Mouse (Mus musculus) heart, embryonic 12.5 days (tissue): ENCODE data around the gene Jmjd1c. TPM values are rescaled to one million over a fixed set of nuclear protein-coding genes. Genes with fewer than 3 reads are reported as not detected.

ENCODE experiments used
- ATAC-seq: fragments of 200-750 bp; cut with Nextera tagmentation; 2 replicates; pipeline ENCODE4 v1.8.0; 2017; ENCODE audit warnings: moderate TSS enrichment, moderate library complexity; ENCODE audit not compliant: insufficient number of reproducible peaks, low FRiP score
- H3K27ac ChIP-seq: fragments of 300-500 bp; sonication (generic); 2 replicates; pipeline ENCODE4 v1.5.1; 2016; ENCODE audit warnings: mild to moderate bottlenecking, moderate library complexity; ENCODE audit not compliant: poor library complexity, severe bottlenecking
- H3K27me3 ChIP-seq: fragments of 300-500 bp; sonication (generic); replicated peaks from 2 replicates; pipeline ENCODE4 v1.6.1; 2016; ENCODE audit warnings: mild to moderate bottlenecking, moderate library complexity
- H3K36me3 ChIP-seq: fragments of 300-500 bp; sonication (generic); 2 replicates; pipeline ENCODE4 v1.6.1; 2016; ENCODE audit warnings: mild to moderate bottlenecking, moderate library complexity
- H3K4me1 ChIP-seq: fragments of 300-500 bp; sonication (generic); replicated peaks from 2 replicates; pipeline ENCODE4 v1.6.1; 2016; ENCODE audit warnings: mild to moderate bottlenecking
- H3K4me2 ChIP-seq: fragments of 300-500 bp; sonication (generic); 2 replicates; pipeline ENCODE4 v1.6.1; 2016; ENCODE audit warnings: mild to moderate bottlenecking, moderate library complexity
- H3K4me3 ChIP-seq: fragments of 300-500 bp; sonication (generic); 2 replicates; pipeline ENCODE4 v1.5.1; 2016; ENCODE audit warnings: mild to moderate bottlenecking
- H3K9ac ChIP-seq: fragments of 300-500 bp; sonication (generic); 2 replicates; pipeline ENCODE4 v1.6.1; 2016; ENCODE audit warnings: mild to moderate bottlenecking, moderate library complexity
- H3K9me3 ChIP-seq: fragments of 300-500 bp; sonication (generic); replicated peaks from 2 replicates; pipeline ENCODE4 v1.6.1; 2016; ENCODE audit warnings: mild to moderate bottlenecking, moderate library complexity
- WGBS: fragments of 180-500 bp; shearing (Covaris S2); methylation state at CpG from one replicate; pipeline ENCODE4 v1.1.7; 2016; 5-methylcytosine and 5-hydroxymethylcytosine counted together
- polyA plus RNA-seq: library from polyadenylated mRNA; unstranded; fragments of >200 nt; fragmentation: Nextera tagmentation; extraction: Ambion mirVana; gene quantifications from 2 replicates; pipeline ENCODE4 v1.2.1, GENCODE M21; 2016

The Jmjd1c gene
- polyA plus RNA-seq, 1 experiment from 2014 or later: 37.9 TPM

- no peaks in the 10 kb centered on the region for H3K9me3 ChIP-seq
- H3K27me3 ChIP-seq: no peaks in the 10 kb centered on the region
- WGBS: 50% methylated on average over 1 of the region's 1 CpGs
- H3K4me3 ChIP-seq: no peak overlapping the region
- no peaks in the 10 kb centered on the region for H3K36me3 ChIP-seq
- H3K4me2 ChIP-seq: no peak overlapping the region
- H3K27ac ChIP-seq: peak overlapping the region; percentile 68; the same call in 1 of the 2 replicates
- H3K4me1 ChIP-seq: peaks cover 8% of the 10 kb centered on the region
- H3K9ac ChIP-seq: no peak overlapping the region
- no peak for ATAC-seq
Measured at GRCm38 (mm10) chr10:67183086-67183485, 87.2 kb downstream of the Jmjd1c start.

DNA sequence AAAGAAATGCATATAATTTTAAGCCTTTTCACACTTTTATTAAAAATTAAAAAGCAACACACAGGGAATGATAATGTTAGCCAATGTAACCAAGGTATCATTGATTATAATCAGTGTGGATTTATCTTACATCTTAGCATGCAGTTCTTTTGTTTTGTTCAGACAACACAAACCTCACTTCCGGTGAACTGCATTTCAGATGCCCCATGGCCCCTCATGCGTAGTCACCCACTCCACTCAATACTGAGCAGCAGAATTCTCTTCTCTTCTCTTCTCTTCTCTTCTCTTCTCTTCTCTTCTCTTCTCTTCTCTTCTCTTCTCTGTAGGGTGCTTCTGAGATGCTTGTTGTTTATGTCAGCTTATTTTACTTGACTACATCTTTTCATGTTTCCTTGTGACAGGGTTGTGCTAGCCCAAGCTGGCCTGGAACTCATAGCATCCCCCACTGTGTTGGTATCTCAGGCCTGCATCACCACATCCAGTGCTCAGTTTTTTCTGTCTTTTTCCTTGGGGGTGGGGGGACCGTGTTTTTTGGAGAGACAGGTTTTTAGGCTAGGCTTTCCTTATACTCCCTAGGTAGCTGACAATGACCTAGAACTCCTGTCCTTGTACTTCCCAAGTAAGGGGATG, 88.6 kb downstream of the Jmjd1c start:
- H3K4me2 ChIP-seq: no peak overlapping the region
- no peak overlapping the region for H3K4me3 ChIP-seq
- WGBS: 70% methylated on average over 3 of the region's 3 CpGs
- no peaks in the 10 kb centered on the region for H3K27me3 ChIP-seq
- H3K9ac ChIP-seq: no peak overlapping the region
- peak overlapping the region; percentile 64; the same call in 1 of the 2 replicates for H3K27ac ChIP-seq
- peaks cover 14% of the 10 kb centered on the region for H3K4me1 ChIP-seq
- ATAC-seq: no peak
- H3K36me3 ChIP-seq: no peaks in the 10 kb centered on the region
- no peaks in the 10 kb centered on the region for H3K9me3 ChIP-seq

- H3K4me1 ChIP-seq: peaks cover 14% of the 10 kb centered on the region
- peak overlapping the region; percentile 68 for H3K4me2 ChIP-seq
- no peaks in the 10 kb centered on the region for H3K9me3 ChIP-seq
- peak; percentile 91 for ATAC-seq
- peak overlapping the region; percentile 58 for H3K4me3 ChIP-seq
- H3K9ac ChIP-seq: peak overlapping the region; percentile 78
- WGBS: under 1% methylated on average over 23 of the region's 23 CpGs
- peaks cover 4% of the 10 kb centered on the region for H3K36me3 ChIP-seq
- H3K27me3 ChIP-seq: no peaks in the 10 kb centered on the region
- H3K27ac ChIP-seq: peak overlapping the region; percentile 96
Measured at GRCm38 (mm10) chr10:67185491-67186081, 89.7 kb downstream of the Jmjd1c start.

- peak overlapping the region; percentile 50 for H3K4me3 ChIP-seq
- no peaks in the 10 kb centered on the region for H3K9me3 ChIP-seq
- peaks cover 14% of the 10 kb centered on the region for H3K4me1 ChIP-seq
- no peaks in the 10 kb centered on the region for H3K27me3 ChIP-seq
- 0 out of 2 replicates have a peak overlapping the region, but pooled peaks have one; percentile 45 for H3K9ac ChIP-seq
- H3K27ac ChIP-seq: peak overlapping the region; percentile 80
- peak overlapping the region; percentile 66; the same call in 1 of the 2 replicates for H3K4me2 ChIP-seq
- H3K36me3 ChIP-seq: peaks cover 6% of the 10 kb centered on the region
- no peak for ATAC-seq
Measured at GRCm38 (mm10) chr10:67186489-67186888, 90.6 kb downstream of the Jmjd1c start.

DNA sequence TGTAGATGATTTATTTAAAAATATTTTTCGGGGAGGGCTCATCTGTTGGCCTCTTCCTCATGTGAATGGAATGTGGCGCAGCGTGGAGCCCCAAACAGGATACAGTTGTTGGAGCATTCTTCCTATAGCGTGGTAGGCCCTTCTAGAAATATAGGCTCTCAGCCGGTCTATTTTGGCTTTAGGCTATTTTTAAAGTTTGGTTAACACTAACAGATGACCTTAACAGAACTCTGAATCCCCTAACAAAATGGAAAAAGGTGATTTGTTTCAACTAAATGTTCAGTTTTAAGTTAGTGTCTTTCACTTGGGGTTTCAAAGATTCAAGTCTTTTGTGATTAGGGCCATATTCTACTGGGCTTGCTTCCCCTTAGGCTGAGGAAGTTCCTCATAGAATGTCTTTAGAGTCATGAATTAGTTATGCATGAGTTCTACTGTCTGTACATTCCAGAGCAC, 91.1 kb downstream of the Jmjd1c start:
- H3K9me3 ChIP-seq: no peaks in the 10 kb centered on the region
- no peaks in the 10 kb centered on the region for H3K27me3 ChIP-seq
- no peak for ATAC-seq
- peaks cover 6% of the 10 kb centered on the region for H3K36me3 ChIP-seq
- 2% methylated on average over 5 of the region's 5 CpGs for WGBS
- peak overlapping the region; percentile 50 for H3K4me3 ChIP-seq
- H3K4me2 ChIP-seq: peak overlapping the region; percentile 66
- H3K27ac ChIP-seq: peak overlapping the region; percentile 80
- H3K9ac ChIP-seq: peak overlapping the region; percentile 75
- H3K4me1 ChIP-seq: peaks cover 14% of the 10 kb centered on the region

DNA sequence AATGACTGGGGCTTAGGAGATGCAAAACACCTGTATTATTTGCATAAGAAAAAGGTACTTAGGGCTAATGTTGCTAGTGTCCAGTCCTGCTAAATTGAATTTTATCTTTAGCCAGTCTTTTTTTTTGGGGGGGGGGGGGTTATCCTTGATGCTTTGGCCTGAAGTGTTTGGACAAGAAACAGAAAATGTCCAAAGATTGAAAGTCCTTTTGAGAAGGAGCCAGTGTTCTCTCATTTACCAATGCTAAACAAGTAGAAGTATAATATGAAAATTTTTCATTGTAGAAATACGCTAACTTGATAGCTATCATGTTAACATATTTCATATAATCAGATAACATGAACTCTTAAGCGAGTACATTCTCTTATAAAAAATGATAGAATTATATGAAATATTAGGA, 92.0 kb downstream of the Jmjd1c start:
- no peak for ATAC-seq
- Histone ChIP-seq H3K36me3 (peaks cover 10% of the 10 kb centered on the region), H3K9me3 (peaks cover 3% of the 10 kb centered on the region; the same call in 1 of the 2 replicates), H3K27ac (no peak overlapping the region), H3K4me3 (peak overlapping the region; percentile 50), H3K4me1 (peaks cover 15% of the 10 kb centered on the region), H3K9ac (peak overlapping the region; percentile 45; the same call in 1 of the 2 replicates), H3K4me2 (peak overlapping the region; percentile 66), H3K27me3 (no peaks in the 10 kb centered on the region)
- 79% methylated on average over 2 of the region's 2 CpGs for WGBS

DNA sequence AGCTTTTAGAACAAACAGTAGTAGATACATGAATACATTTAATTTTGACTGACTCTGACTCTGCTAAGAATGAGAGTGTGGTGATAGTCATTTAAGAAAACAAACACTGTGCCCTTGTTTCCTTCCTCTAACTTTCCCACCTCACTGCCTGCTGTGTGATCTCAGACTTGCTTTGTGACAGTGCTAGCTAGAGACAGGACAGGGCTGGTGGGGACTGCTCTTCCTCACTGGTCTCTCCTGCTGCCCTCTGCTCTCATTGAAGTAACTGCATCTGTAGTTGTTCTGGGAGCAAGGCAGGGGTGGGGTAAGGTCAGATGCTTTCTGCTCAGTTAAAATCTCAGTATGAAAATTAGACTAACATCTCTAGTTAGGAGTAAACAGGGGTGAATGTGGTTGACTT, 93.1 kb downstream of the Jmjd1c start:
- Histone ChIP-seq H3K4me3 (0 out of 2 replicates have a peak overlapping the region, but pooled peaks have one; percentile 6), H3K9me3 (peaks cover 3% of the 10 kb centered on the region; the same call in 1 of the 2 replicates), H3K4me2 (peak overlapping the region; percentile 46; the same call in 1 of the 2 replicates), H3K27me3 (no peaks in the 10 kb centered on the region), H3K9ac (peak overlapping the region; percentile 46; the same call in 1 of the 2 replicates), H3K27ac (peak overlapping the region; percentile 36), H3K4me1 (peaks cover 16% of the 10 kb centered on the region), H3K36me3 (peaks cover 19% of the 10 kb centered on the region)
- ATAC-seq: no peak

- Histone ChIP-seq H3K27ac (no peak overlapping the region), H3K4me2 (no peak overlapping the region), H3K27me3 (no peaks in the 10 kb centered on the region), H3K4me1 (peaks cover 11% of the 10 kb centered on the region), H3K9ac (no peak overlapping the region), H3K36me3 (peaks cover 26% of the 10 kb centered on the region), H3K4me3 (no peak overlapping the region), H3K9me3 (peaks cover 3% of the 10 kb centered on the region; the same call in 1 of the 2 replicates)
- 75% methylated on average over 1 of the region's 1 CpGs for WGBS
- no peak for ATAC-seq
Measured at GRCm38 (mm10) chr10:67190261-67190660, 94.3 kb downstream of the Jmjd1c start.

DNA sequence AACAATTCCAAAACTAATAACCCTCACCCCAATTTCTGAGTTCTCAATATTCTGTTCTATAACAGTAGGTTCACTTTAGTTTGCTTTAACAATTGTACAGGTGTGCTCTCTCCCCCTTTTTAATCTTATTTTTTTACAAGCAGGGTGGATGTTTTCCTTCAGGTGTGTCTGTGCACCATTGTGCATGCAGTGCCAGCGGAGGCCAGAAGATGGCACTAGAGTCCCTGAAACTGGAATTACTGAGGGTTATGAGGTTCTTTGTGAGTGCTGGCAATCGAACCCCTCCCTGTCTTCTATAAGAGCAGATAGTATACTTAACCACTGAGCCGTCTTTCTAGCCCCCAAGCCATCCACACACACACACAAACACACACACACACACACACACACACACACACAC, 96.4 kb downstream of the Jmjd1c start:
- no peak for ATAC-seq
- H3K4me1 ChIP-seq: peaks cover 19% of the 10 kb centered on the region
- no peak overlapping the region for H3K9ac ChIP-seq
- H3K36me3 ChIP-seq: peaks cover 26% of the 10 kb centered on the region
- peaks cover 3% of the 10 kb centered on the region; the same call in 1 of the 2 replicates for H3K9me3 ChIP-seq
- no peak overlapping the region for H3K4me2 ChIP-seq
- 95% methylated on average over 3 of the region's 3 CpGs for WGBS
- no peaks in the 10 kb centered on the region for H3K27me3 ChIP-seq
- no peak overlapping the region for H3K4me3 ChIP-seq
- no peak overlapping the region for H3K27ac ChIP-seq

DNA sequence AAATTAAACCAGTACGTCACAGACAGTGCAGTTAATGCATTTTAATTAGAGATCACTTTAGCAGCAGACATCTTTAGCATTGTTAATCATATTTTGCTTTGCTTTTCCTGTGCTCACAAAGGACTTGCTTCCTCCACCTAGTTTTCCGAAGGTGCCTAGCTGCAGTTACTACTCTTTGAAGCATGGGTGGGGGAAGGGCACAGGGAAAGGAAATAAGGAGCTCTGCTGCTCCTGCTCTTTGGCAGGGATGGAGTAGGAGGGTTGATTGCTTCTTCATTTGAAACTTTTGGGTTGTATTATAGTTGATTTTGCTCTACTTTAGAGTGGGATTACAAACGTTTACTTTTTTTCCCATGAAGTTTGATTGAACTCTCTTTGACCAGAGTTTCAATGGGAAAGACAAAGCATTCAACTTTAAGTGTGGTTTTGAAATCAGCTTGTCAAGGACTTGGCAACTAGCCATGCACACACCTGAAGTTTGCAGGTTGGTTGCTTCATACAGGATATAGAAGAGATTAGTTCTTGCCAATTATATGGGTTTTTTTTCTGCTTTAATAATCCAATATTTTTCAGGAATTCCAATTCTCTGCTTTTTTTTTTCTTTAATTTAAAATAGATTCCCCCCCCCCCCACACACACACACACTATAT, 97.2 kb downstream of the Jmjd1c start:
- Histone ChIP-seq H3K27ac (no peak overlapping the region), H3K4me1 (peaks cover 18% of the 10 kb centered on the region), H3K9me3 (peaks cover 3% of the 10 kb centered on the region; the same call in 1 of the 2 replicates), H3K27me3 (no peaks in the 10 kb centered on the region), H3K9ac (no peak overlapping the region), H3K4me3 (no peak overlapping the region), H3K4me2 (no peak overlapping the region), H3K36me3 (peaks cover 26% of the 10 kb centered on the region)
- WGBS: 65% methylated on average over 3 of the region's 3 CpGs
- no peak for ATAC-seq

GRCm38 (mm10) chr10:67194046-67194445, 98.1 kb downstream of the Jmjd1c start:
- no peak for ATAC-seq
- WGBS: 83% methylated on average over 3 of the region's 3 CpGs
- H3K9ac ChIP-seq: no peak overlapping the region
- H3K4me3 ChIP-seq: no peak overlapping the region
- peaks cover 15% of the 10 kb centered on the region for H3K4me1 ChIP-seq
- no peak overlapping the region for H3K27ac ChIP-seq
- H3K9me3 ChIP-seq: peaks cover 3% of the 10 kb centered on the region; the same call in 1 of the 2 replicates
- H3K27me3 ChIP-seq: no peaks in the 10 kb centered on the region
- peaks cover 26% of the 10 kb centered on the region for H3K36me3 ChIP-seq
- H3K4me2 ChIP-seq: no peak overlapping the region
